8 mouse cellular contexts compared by ENCODE assay signal in genomic region chr5:23787536-23788389, GRCm38 (mm10). TPM values are rescaled to one million over a fixed set of nuclear protein-coding genes. Genes with fewer than 3 reads are reported as not detected.
A peak's percentile ranks its signal among the peaks of the same experiment; 100 is the strongest.
DNase-seq lines count a peak whose midpoint lies in the region; ATAC-seq lines count a peak whose summit lies in the region.

Gene Rint1, plus strand, starts transcription at chr5:23787711.

- H3K9ac ChIP-seq in lung, embryonic 16.5 days (ENCODE audit: low read length): peak within 1 kb of the TSS; percentile 96

- peak within 1 kb of the TSS; percentile 91 for H3K4me2 ChIP-seq in lung, embryonic 16.5 days (ENCODE audit: low read depth, low read length)

- peak; percentile 91 for DNase-seq in MEL-GATA-1-ER (ENCODE audit: extremely low read depth, low read depth)
- peak; percentile 97 for DNase-seq in cerebellum, adult 8-10 months
- DNase-seq in forelimb bud, embryonic 11.5 days (ENCODE audit: low read depth, low spot score): peak; percentile 94
- peak; percentile 94 for DNase-seq in layer of hippocampus, adult 9-10 months (ENCODE audit: low spot score)
- DNase-seq in ovary, postnatal 10 days (ENCODE audit: low spot score): peak; percentile 99
- DNase-seq in thymus, postnatal 10 days (ENCODE audit: low spot score in 2 of 2): peak; percentile 86 to 98

- 2% methylated on average over 47 of the region's 47 CpGs for WGBS in lung, embryonic 16.5 days

- no peaks in the 10 kb centered on the region for H3K9me3 ChIP-seq in lung, embryonic 16.5 days (ENCODE audit: control insufficient read depth, low read length)

- peaks cover 7% of the 10 kb centered on the region; the same call in 1 of the 2 replicates for H3K36me3 ChIP-seq in lung, embryonic 16.5 days (ENCODE audit: control insufficient read depth, insufficient read depth, low read length)

- no peaks in the 10 kb centered on the region for H3K27me3 ChIP-seq in lung, embryonic 16.5 days (ENCODE audit: control insufficient read depth, insufficient read depth, low read depth, low read length)

- H3K27ac ChIP-seq in lung, embryonic 16.5 days (ENCODE audit: low read length): peak within 1 kb of the TSS; percentile 83

- peak within 1 kb of the TSS; percentile 99 for H3K4me3 ChIP-seq in lung, embryonic 16.5 days (ENCODE audit: low read length)

- peaks cover 8% of the 10 kb centered on the region for H3K4me1 ChIP-seq in lung, embryonic 16.5 days (replicated peaks; ENCODE audit: control insufficient read depth, insufficient read depth, low read length)

- ATAC-seq in hematopoietic stem cell, adult 5-6 weeks (replicated peaks in 1 of 2; ENCODE audit: insufficient read depth in 1 of 2, low FRiP score in 2 of 2, low TSS enrichment in 1 of 2, low read depth in 1 of 2, poor library complexity in 2 of 2, severe bottlenecking in 2 of 2): peak; percentile 80 to 92
- peak; percentile 84 for ATAC-seq in lung, embryonic 16.5 days (ENCODE audit: low read depth)

RNA-seq across cellular contexts. Expression of gene Rint1, which starts in this region (rescaled TPM):
- 26.3 and 41.6 TPM in 2 replicates for total RNA-seq in hematopoietic stem cell, adult 5-6 weeks (2017)
- polyA plus RNA-seq in lung, embryonic 16.5 days (2015; fragmentation: Nextera tagmentation; extraction: Ambion mirVana): 30.6 and 37.2 TPM in 2 replicates

Comparison
In these comparisons a context has a peak if more than half of its experiments do, and no peak if none do; other contexts are left out.
1. Peak in every context shown above with its lines: DNase-seq, ATAC-seq, H3K4me3 ChIP-seq and H3K27ac ChIP-seq.